Mouse (Mus musculus) cerebellum, adult 9-11 months (tissue): Measurements from ENCODE around the gene Senp7.
"Not testable (repeated sequence)": the region's sequence is repeated elsewhere in the genome, so short reads cannot be mapped to it uniquely, and the experiment has no call there.

ENCODE experiments used
- DNase-seq: peaks from one replicate; pipeline ENCODE4 v3.0.0; 2022

Senp7 gene

DNA sequence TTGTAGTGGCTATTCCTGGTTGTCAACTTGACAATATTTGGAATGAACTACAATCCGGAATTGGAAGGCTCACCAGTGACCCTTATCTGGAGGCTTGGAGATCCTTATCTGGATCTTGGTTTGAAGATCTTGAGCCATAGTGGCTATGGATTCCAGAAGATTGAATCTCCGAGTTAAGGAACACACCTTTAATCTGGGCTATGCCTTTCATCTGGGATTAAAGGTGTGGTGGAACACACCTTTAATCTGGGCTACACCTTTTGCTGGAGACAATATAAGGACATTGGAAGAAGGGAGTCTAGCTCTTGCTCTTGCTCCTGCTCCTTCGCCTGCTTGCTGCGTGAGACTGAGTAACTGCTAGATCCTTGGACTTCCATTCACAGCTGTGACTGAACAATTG, at the start of gene Senp7:
Gene Senp7, plus strand, starts transcription at position 301 of the 400 bp plus-strand sequence.
- not testable (repeated sequence) for DNase-seq

DNA sequence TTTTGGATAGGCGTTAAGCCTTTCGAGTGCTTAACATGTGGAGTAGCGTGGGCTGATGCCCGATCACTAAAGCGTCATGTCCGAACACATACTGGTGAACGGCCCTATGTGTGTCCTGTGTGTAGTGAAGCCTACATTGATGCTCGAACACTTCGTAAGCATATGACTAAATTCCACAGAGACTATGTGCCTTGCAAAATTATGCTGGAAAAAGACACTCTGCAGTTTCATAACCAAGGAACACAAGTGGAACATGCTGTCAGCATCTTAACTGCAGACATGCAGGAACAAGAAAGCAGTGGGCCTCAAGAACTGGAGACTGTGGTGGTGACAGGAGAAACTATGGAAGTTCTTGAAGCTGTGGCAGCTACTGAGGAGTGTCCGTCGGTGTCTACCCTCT, 41.3 kb upstream of the Senp7 start:
- no peak for DNase-seq

- no peak for DNase-seq
Observed at GRCm38 (mm10) chr16:56008862-56009261, 39.3 kb upstream of the Senp7 start.

DNA sequence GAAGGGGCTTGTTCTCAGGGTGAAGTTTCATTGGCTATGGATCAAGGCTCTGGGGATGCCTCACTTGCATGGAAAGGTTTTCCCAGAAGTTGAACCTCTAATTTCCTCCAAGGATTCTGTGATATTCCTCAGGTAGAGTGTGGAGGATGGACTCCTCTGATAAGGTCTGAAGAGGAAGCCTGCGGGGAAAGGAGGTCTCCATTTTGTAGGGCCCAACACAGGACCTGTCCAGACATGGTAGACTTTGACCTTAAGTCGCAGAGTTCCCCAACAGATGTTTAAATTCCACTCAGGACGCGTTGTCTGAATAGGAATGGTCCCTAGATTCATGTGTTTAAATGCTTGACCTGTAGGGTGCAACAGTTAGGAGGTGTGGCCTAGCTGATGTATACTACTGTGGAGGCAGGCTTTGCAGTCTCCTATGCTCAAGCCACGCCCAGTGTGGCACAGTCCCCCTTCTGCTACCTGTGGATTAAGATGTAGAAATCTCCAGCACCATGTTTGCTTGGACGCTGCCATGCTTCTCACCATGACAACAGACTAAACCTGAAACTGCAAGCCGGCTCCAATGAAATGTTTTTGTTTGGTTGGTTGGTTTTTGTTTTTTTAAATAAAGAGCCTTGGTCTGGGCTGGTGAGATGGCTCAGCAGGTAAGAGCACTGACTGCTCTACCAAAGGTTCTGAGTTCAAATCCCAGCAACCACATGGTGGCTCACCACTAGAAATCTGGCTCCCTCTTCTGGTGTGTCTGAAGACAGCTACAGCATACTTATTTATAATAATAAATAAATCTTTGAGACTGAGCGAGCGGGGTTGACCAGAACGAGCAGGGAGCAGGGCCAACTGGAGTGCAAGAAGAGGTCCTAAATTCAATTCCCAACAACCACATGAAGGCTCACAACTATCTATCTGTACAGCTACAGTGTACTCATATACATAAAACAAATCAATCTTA, 35.1 kb upstream of the Senp7 start:
- DNase-seq: no peak

DNA sequence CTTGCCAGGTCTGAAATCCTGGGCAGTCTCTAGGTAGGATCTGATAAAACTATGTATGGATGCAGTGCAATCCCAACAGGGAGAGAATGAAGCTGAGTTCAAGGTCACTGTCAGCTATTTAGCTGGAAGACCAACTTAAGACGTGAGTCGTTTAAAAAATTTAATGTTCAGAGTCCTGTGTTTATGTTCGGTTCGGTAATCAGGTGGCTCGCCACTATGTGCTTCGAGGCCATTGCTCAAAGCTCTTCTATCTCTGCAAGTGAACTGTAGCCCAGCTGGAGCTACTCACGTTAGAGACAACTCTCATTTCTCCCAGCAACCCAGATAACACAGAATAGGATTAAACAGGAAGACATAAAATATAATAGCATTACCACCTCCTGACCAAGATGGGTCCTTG, 34.1 kb upstream of the Senp7 start:
- no peak for DNase-seq

DNA sequence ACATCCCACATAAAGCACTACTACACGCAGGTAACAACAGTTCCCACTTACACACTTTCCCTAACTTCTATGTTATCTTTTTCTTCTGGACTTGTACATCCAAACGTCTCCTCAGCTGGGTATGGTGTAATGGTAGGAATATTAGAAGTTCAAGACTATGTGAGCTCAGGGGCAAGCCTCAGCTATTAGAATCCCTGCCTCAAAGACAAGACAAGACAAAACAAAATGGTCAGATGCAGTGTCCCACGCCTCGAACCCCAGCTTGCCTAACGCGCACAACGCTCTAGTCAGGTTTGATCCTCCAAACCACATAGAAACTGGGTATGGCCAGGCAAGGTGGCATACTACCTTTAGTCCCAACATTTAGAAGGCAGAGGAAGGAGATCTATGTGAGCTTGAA, 28.5 kb upstream of the Senp7 start:
- no peak for DNase-seq

GRCm38 (mm10) chr16:56027854-56028629, 20.1 kb upstream of the Senp7 start:
- no peak for DNase-seq

DNA sequence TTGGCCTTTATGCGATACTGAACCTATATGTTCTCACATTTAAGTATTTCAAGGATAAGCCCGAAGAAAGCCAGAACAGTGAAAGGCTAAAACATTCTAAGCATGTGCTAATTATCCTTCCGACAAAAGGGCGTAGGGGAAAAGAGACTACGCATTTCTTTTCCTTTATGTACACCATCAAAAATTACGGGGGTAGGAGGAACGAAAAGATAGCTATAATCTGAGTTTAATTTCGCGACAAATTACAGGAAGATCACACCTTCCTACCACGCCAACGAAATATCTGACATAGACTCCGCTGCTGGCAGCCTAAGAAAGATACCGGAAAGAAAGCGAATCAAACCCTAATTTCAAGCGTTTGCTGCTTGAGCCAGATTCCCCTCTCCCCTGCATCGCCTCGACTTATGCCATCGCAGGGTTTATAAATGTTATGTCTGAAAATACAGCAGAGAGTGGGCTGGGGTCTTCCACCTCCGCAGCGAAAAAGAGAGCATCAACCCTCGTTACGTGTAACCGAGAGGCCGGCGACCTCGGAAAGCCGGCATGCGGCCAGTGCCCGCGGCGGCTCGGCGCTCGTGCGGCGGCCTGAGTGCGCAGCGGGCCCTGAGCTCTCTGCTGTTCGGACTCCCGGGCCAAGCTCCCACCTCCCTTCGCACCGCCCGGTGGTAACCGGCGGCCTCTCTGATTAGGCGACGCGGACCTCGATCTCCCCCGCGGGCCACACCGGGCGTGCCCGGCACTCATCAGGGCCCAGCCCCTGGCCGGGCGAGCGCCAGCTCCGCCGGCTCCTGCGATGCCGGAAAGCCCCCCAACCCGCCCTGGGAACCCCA, 19.2 kb upstream of the Senp7 start:
- DNase-seq: no peak

DNA sequence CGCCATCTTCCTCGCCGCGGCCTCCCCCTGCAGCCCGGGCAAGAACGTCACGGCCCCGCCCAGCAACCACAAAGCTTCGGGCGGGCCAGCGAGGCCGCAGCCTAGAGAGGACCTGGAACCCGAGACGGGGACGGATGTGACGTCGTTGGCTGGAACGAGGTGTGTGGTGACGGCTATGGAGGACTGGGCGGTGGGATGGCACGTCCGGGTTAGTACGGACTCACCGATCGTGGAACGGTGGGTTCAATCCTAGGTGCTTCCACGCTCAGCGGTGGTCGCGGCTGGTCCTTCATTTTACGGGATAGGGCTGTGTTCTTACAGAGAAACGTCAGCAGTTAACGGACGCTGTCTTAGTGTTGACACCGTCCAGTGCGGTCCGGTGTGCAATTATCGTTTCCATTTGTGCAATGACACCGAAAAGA, 18.5 kb upstream of the Senp7 start, which contains the start of gene Pcnp:
Gene Pcnp, minus strand, starts transcription at position 79 of the 422 bp plus-strand sequence.
- DNase-seq: peak; percentile 98

GRCm38 (mm10) chr16:56034566-56034965, 13.6 kb upstream of the Senp7 start:
- no peak for DNase-seq

DNA sequence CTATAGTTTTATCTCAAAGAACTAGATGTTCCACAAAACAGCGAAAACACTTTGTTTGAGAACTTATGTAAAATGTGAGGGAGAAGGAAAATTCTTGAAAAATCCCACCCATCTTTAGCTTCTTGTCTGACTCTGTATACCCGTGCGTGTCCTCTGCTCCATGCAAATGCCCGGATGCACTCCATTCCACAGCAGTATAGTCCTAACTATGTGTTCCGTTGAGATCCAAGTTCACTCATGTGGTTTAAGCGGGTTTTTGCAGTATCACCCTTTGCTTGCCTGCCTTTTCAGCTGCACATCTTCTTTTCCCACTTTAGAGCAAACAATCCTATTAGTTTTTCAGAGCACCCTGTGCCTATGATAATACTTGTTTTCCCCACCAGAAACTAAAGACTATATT, 11.6 kb upstream of the Senp7 start:
- DNase-seq: no peak

GRCm38 (mm10) chr16:56037138-56038010, 10.8 kb upstream of the Senp7 start, which contains the start of gene Trmt10c:
Gene Trmt10c, minus strand, starts transcription at chr16:56037819.
- peak; percentile 92 for DNase-seq

DNA sequence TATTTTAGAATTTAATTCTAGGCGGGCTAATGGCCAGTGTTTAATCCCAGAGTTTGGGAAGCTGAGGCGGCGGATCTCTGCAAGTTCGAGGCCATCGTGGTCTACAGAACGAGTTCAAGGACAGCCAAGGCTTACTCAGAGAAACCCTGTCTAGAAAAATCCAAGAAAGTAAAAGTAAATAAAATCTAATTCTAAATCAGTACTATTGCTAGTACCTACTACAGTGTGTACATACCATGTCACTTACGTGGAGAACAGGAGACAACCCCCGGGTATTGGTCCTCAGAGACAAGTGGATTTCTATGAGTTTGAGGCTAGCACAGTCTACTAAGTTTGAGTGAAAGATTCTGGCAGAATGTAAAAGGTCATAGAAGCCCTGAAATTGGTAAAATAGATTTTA, 10.0 kb upstream of the Senp7 start:
- DNase-seq: no peak

GRCm38 (mm10) chr16:56055911-56056310, 7.8 kb downstream of the Senp7 start:
- DNase-seq: no peak

- DNase-seq: no peak
Observed at GRCm38 (mm10) chr16:56056944-56057590, 8.9 kb downstream of the Senp7 start.

DNA sequence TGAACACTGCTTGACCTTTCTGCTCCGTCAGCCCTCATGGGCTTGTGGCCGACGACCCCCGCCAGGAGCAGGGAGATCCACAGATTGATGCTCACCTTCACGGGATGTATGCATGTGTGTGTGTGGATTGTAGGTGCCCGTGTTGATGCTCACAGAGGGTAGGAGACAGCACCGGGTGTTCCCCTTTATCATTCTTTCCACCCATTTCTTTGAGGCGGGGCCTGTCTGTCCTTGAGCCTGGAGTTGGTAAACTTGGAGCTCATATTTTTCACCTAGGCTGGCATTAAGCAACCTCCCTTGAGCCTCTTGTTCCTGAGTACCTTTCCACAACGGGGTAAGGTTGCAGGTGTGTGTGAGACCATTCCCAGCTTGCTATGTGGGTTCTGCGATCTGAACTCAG, 10.0 kb downstream of the Senp7 start:
- no peak for DNase-seq

DNA sequence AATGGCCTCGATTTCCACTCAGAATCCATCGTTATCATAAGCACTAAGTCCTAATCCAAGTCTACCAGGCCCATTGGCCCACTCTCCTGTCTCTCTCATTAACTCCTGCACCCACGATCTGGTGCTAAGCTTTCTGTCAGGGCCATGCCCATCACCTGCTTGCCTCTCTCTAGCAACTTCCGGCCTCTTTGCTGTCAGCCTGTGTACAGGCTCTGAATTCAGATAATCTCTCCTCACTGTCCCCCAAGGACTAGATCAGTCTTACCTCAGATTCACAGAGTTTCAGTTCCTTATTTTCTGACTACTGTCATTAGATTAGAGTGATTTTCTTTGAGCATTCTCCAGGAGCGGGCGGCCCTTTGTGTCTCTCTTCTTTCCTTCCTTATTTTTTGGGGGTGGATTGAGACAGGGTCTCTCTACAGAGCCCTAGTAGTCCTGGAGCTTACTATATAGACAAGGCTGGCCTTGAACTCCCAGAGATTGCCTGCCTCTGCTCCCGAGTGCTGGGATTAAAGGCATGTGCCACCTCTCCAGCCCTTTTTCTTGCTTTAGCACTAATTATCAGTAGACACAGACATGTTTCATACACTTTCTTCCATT, 14.0 kb downstream of the Senp7 start:
- DNase-seq: no peak

- no peak for DNase-seq
Observed at GRCm38 (mm10) chr16:56062981-56063380, 14.8 kb downstream of the Senp7 start.

DNA sequence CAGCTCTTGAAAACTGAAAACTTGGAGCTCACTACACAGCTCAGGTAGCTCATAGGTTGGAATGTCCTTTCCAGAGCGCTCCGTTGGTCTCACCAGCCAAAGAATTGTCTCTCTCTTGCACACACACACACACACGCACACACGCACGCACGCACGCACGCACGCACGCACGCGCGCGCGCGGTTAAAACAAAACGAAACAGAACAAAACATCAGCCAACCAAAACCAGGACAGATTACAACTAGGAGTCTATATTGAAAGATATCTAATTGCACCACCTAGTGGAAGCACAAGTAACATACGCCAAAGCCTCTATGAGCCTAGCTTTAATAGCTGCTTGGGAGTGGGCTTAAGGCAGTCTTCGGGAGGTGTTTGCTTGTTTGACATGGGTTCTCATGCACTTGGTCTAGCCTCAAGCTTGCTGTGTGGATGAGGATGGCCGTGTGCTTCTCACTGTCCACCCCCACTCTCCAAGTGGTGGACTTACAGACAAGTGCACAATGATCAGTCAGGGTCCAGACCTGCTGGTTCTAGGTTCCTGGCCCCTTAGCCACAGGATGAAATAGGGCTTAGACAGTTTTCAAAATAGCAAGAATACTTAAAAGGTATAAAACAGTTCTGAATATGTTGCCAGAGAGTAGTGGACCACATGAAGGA, 16.3 kb downstream of the Senp7 start:
- peak; percentile 73 for DNase-seq

- DNase-seq: no peak
Observed at GRCm38 (mm10) chr16:56066113-56066512, 18.0 kb downstream of the Senp7 start.
